Mouse (Mus musculus): ENCODE results near the gene Rag1. TPM values are rescaled to one million over a fixed set of nuclear protein-coding genes. Genes with fewer than 3 reads are reported as not detected.
A peak's percentile ranks its signal among the peaks of the same experiment; 100 is the strongest.

Gene Rag1
- total RNA-seq (2014; fragmentation: Nextera tagmentation) (not detected in 2 replicates), total RNA-seq (2017) (not detected in 2 replicates)

- peak; percentile 31; the same call in 1 of the 2 replicates for ATAC-seq (replicated peaks; ENCODE audit: poor library complexity, severe bottlenecking)
Measured at GRCm38 (mm10) chr2:101649114-101649671, at the start of gene Rag1, which contains the start of gene B230118H07Rik. Gene Rag1, minus strand, starts transcription at chr2:101649501. Gene B230118H07Rik, minus strand, starts transcription at chr2:101649532.

- no peak for ATAC-seq (replicated peaks; ENCODE audit: poor library complexity, severe bottlenecking)
Measured at GRCm38 (mm10) chr2:101695584-101695983, 46.3 kb upstream of the Rag1 start.

- peak; percentile 54 for ATAC-seq (replicated peaks; ENCODE audit: poor library complexity, severe bottlenecking)
Measured at GRCm38 (mm10) chr2:101693577-101694215, 44.4 kb upstream of the Rag1 start.

GRCm38 (mm10) chr2:101693043-101693442 lies 43.7 kb upstream of the Rag1 start:
- no peak for ATAC-seq (replicated peaks; ENCODE audit: poor library complexity, severe bottlenecking)

GRCm38 (mm10) chr2:101690252-101690827 lies 41.0 kb upstream of the Rag1 start:
- ATAC-seq (replicated peaks; ENCODE audit: poor library complexity, severe bottlenecking) = no peak

- no peak for ATAC-seq (replicated peaks; ENCODE audit: poor library complexity, severe bottlenecking)
Measured at GRCm38 (mm10) chr2:101688011-101688410, 38.7 kb upstream of the Rag1 start.

GRCm38 (mm10) chr2:101684421-101684820 lies 35.1 kb upstream of the Rag1 start:
- ATAC-seq (replicated peaks; ENCODE audit: poor library complexity, severe bottlenecking) = no peak

GRCm38 (mm10) chr2:101679164-101679784 lies 30.0 kb upstream of the Rag1 start:
- 0 out of 2 replicates have a peak, but pooled peaks have one; percentile 8 for ATAC-seq (replicated peaks; ENCODE audit: poor library complexity, severe bottlenecking)

GRCm38 (mm10) chr2:101678236-101679021 lies 29.1 kb upstream of the Rag1 start, which contains the start of gene Traf6:
Gene Traf6, plus strand, starts transcription at chr2:101678429.
- ATAC-seq (replicated peaks; ENCODE audit: poor library complexity, severe bottlenecking) = peak; percentile 95

- ATAC-seq (replicated peaks; ENCODE audit: poor library complexity, severe bottlenecking) = no peak
Measured at GRCm38 (mm10) chr2:101673547-101673946, 24.2 kb upstream of the Rag1 start.

- no peak for ATAC-seq (replicated peaks; ENCODE audit: poor library complexity, severe bottlenecking)
Measured at GRCm38 (mm10) chr2:101668751-101669150, 19.4 kb upstream of the Rag1 start.

GRCm38 (mm10) chr2:101665703-101666092 lies 16.4 kb upstream of the Rag1 start:
- ATAC-seq (replicated peaks; ENCODE audit: poor library complexity, severe bottlenecking) = no peak

- peak; percentile 98 for ATAC-seq (replicated peaks; ENCODE audit: poor library complexity, severe bottlenecking)
Measured at GRCm38 (mm10) chr2:101665058-101665702, 15.9 kb upstream of the Rag1 start.

- no peak for ATAC-seq (replicated peaks; ENCODE audit: poor library complexity, severe bottlenecking)
Measured at GRCm38 (mm10) chr2:101660536-101660935, 11.2 kb upstream of the Rag1 start.

GRCm38 (mm10) chr2:101652921-101653597 lies 3.8 kb upstream of the Rag1 start:
- ATAC-seq (replicated peaks; ENCODE audit: poor library complexity, severe bottlenecking) = peak; percentile 66

- ATAC-seq (replicated peaks; ENCODE audit: poor library complexity, severe bottlenecking) = peak; percentile 15; the same call in 1 of the 2 replicates
Measured at GRCm38 (mm10) chr2:101652204-101652920, 3.1 kb upstream of the Rag1 start.

GRCm38 (mm10) chr2:101650446-101650845 lies 1.1 kb upstream of the Rag1 start:
- ATAC-seq (replicated peaks; ENCODE audit: poor library complexity, severe bottlenecking) = no peak

GRCm38 (mm10) chr2:101648361-101648760 lies 940 bp downstream of the Rag1 start:
- ATAC-seq (replicated peaks; ENCODE audit: poor library complexity, severe bottlenecking) = no peak

GRCm38 (mm10) chr2:101645841-101646240 lies 3.5 kb downstream of the Rag1 start:
- no peak for ATAC-seq (replicated peaks; ENCODE audit: poor library complexity, severe bottlenecking)
